Mouse (Mus musculus): ENCODE measurements at regions not wholly inside any gene's neighbourhood (a gene's known extent, or its start where the extent isn't known, plus 50 kb on each side); places are given as distances from the start of the nearest gene placed in this dataset.

- DNase-seq (ENCODE audit: low spot score): no peak
- peaks cover 3% of the 10 kb centered on the region; the same call in 1 of the 2 replicates for H3K4me1 ChIP-seq
- H3K4me3 ChIP-seq: no peak overlapping the region
- WGBS: 82% methylated on average over 4 of the region's 4 CpGs
- H3K27ac ChIP-seq: no peak overlapping the region
- H3K36me3 ChIP-seq: no peaks in the 10 kb centered on the region
- H3K27me3 ChIP-seq (ENCODE audit: low read depth, poor library complexity, severe bottlenecking): no peaks in the 10 kb centered on the region
- H3K9me3 ChIP-seq (replicated peaks): no peaks in the 10 kb centered on the region
Observed at GRCm38 (mm10) chr12:117417991-117418390, 98.3 kb upstream of the Rapgef5 start.

- Histone ChIP-seq H3K4me1 (no peaks in the 10 kb centered on the region), H3K27ac (no peak overlapping the region), H3K36me3 (no peaks in the 10 kb centered on the region), H3K4me3 (no peak overlapping the region), H3K27me3 (ENCODE audit: low read depth, poor library complexity, severe bottlenecking) (no peaks in the 10 kb centered on the region), H3K9me3 (replicated peaks) (no peaks in the 10 kb centered on the region)
- DNase-seq (ENCODE audit: low spot score): no peak
- WGBS: 89% methylated on average over 7 of the region's 7 CpGs
Observed at GRCm38 (mm10) chr12:117422315-117422978, 93.8 kb upstream of the Rapgef5 start.

GRCm38 (mm10) chr12:117425363-117426031 lies 90.8 kb upstream of the Rapgef5 start:
- 83% methylated on average over 9 of the region's 9 CpGs for WGBS
- H3K4me3 ChIP-seq: no peak overlapping the region
- H3K27ac ChIP-seq: no peak overlapping the region
- H3K9me3 ChIP-seq (replicated peaks): no peaks in the 10 kb centered on the region
- H3K27me3 ChIP-seq (ENCODE audit: low read depth, poor library complexity, severe bottlenecking): no peaks in the 10 kb centered on the region
- no peaks in the 10 kb centered on the region for H3K4me1 ChIP-seq
- no peak for DNase-seq (ENCODE audit: low spot score)
- H3K36me3 ChIP-seq: no peaks in the 10 kb centered on the region

GRCm38 (mm10) chr12:117427431-117427830 lies 88.8 kb upstream of the Rapgef5 start:
- peak; percentile 50 for DNase-seq (ENCODE audit: low spot score)
- no peak overlapping the region for H3K4me3 ChIP-seq
- 31% methylated on average over 1 of the region's 1 CpGs for WGBS
- no peak overlapping the region for H3K27ac ChIP-seq
- H3K9me3 ChIP-seq (replicated peaks): no peaks in the 10 kb centered on the region
- H3K4me1 ChIP-seq: no peaks in the 10 kb centered on the region
- no peaks in the 10 kb centered on the region for H3K36me3 ChIP-seq
- no peaks in the 10 kb centered on the region for H3K27me3 ChIP-seq (ENCODE audit: low read depth, poor library complexity, severe bottlenecking)

GRCm38 (mm10) chr12:117430886-117431285 lies 85.4 kb upstream of the Rapgef5 start:
- no peak overlapping the region for H3K4me3 ChIP-seq
- no peaks in the 10 kb centered on the region for H3K4me1 ChIP-seq
- no peaks in the 10 kb centered on the region for H3K9me3 ChIP-seq (replicated peaks)
- DNase-seq (ENCODE audit: low spot score): no peak
- no peaks in the 10 kb centered on the region for H3K27me3 ChIP-seq (ENCODE audit: low read depth, poor library complexity, severe bottlenecking)
- no peak overlapping the region for H3K27ac ChIP-seq
- 90% methylated on average over 4 of the region's 4 CpGs for WGBS
- H3K36me3 ChIP-seq: no peaks in the 10 kb centered on the region

- Histone ChIP-seq H3K27me3 (ENCODE audit: low read depth, poor library complexity, severe bottlenecking) (no peaks in the 10 kb centered on the region), H3K4me3 (no peak overlapping the region), H3K27ac (no peak overlapping the region), H3K4me1 (no peaks in the 10 kb centered on the region), H3K36me3 (no peaks in the 10 kb centered on the region), H3K9me3 (replicated peaks) (no peaks in the 10 kb centered on the region)
- 89% methylated on average over 1 of the region's 1 CpGs for WGBS
- no peak for DNase-seq (ENCODE audit: low spot score)
Observed at GRCm38 (mm10) chr12:117432788-117433187, 83.5 kb upstream of the Rapgef5 start.

GRCm38 (mm10) chr12:117437011-117437410 lies 79.3 kb upstream of the Rapgef5 start:
- Histone ChIP-seq H3K27me3 (ENCODE audit: low read depth, poor library complexity, severe bottlenecking) (no peaks in the 10 kb centered on the region), H3K4me3 (no peak overlapping the region), H3K9me3 (replicated peaks) (no peaks in the 10 kb centered on the region), H3K27ac (no peak overlapping the region), H3K4me1 (peaks cover 6% of the 10 kb centered on the region; the same call in 1 of the 2 replicates), H3K36me3 (no peaks in the 10 kb centered on the region)
- WGBS: 77% methylated on average over 4 of the region's 4 CpGs
- no peak for DNase-seq (ENCODE audit: low spot score)

GRCm38 (mm10) chr12:117439015-117439605 lies 77.2 kb upstream of the Rapgef5 start:
- Histone ChIP-seq H3K9me3 (replicated peaks) (no peaks in the 10 kb centered on the region), H3K4me3 (no peak overlapping the region), H3K36me3 (no peaks in the 10 kb centered on the region), H3K4me1 (peaks cover 6% of the 10 kb centered on the region; the same call in 1 of the 2 replicates), H3K27me3 (ENCODE audit: low read depth, poor library complexity, severe bottlenecking) (no peaks in the 10 kb centered on the region), H3K27ac (no peak overlapping the region)
- WGBS: 78% methylated on average over 11 of the region's 11 CpGs
- no peak for DNase-seq (ENCODE audit: low spot score)

GRCm38 (mm10) chr12:117444247-117444989 lies 71.9 kb upstream of the Rapgef5 start:
- H3K4me1 ChIP-seq: peaks cover 19% of the 10 kb centered on the region
- H3K27ac ChIP-seq: no peak overlapping the region
- no peaks in the 10 kb centered on the region for H3K9me3 ChIP-seq (replicated peaks)
- H3K36me3 ChIP-seq: no peaks in the 10 kb centered on the region
- no peaks in the 10 kb centered on the region for H3K27me3 ChIP-seq (ENCODE audit: low read depth, poor library complexity, severe bottlenecking)
- no peak overlapping the region for H3K4me3 ChIP-seq
- no peak for DNase-seq (ENCODE audit: low spot score)
- WGBS: 84% methylated on average over 4 of the region's 4 CpGs

GRCm38 (mm10) chr12:117447223-117447622 lies 69.1 kb upstream of the Rapgef5 start:
- Histone ChIP-seq H3K36me3 (no peaks in the 10 kb centered on the region), H3K27ac (peak overlapping the region; percentile 72; the same call in 1 of the 2 replicates), H3K9me3 (replicated peaks) (no peaks in the 10 kb centered on the region), H3K27me3 (ENCODE audit: low read depth, poor library complexity, severe bottlenecking) (no peaks in the 10 kb centered on the region), H3K4me3 (peak overlapping the region; percentile 43), H3K4me1 (peaks cover 19% of the 10 kb centered on the region)
- DNase-seq (ENCODE audit: low spot score): peak; percentile 63
- 14% methylated on average over 10 of the region's 10 CpGs for WGBS

GRCm38 (mm10) chr12:117447843-117448728 lies 68.2 kb upstream of the Rapgef5 start:
- peak overlapping the region; percentile 72; the same call in 1 of the 2 replicates for H3K27ac ChIP-seq
- WGBS: 77% methylated on average over 19 of the region's 19 CpGs

GRCm38 (mm10) chr12:117449080-117449479 lies 67.2 kb upstream of the Rapgef5 start:
- Histone ChIP-seq H3K27me3 (ENCODE audit: low read depth, poor library complexity, severe bottlenecking) (no peaks in the 10 kb centered on the region), H3K9me3 (replicated peaks) (no peaks in the 10 kb centered on the region), H3K36me3 (no peaks in the 10 kb centered on the region), H3K27ac (no peak overlapping the region), H3K4me3 (no peak overlapping the region), H3K4me1 (peaks cover 19% of the 10 kb centered on the region)
- 92% methylated on average over 2 of the region's 2 CpGs for WGBS
- DNase-seq (ENCODE audit: low spot score): no peak

More at GRCm38 (mm10) chr12:117447843-117448728, 68.2 kb upstream of the Rapgef5 start:
- no peaks in the 10 kb centered on the region for H3K36me3 ChIP-seq
- no peak overlapping the region for H3K4me3 ChIP-seq
- no peak for DNase-seq (ENCODE audit: low spot score)
- no peaks in the 10 kb centered on the region for H3K27me3 ChIP-seq (ENCODE audit: low read depth, poor library complexity, severe bottlenecking)
- H3K4me1 ChIP-seq: peaks cover 19% of the 10 kb centered on the region
- no peaks in the 10 kb centered on the region for H3K9me3 ChIP-seq (replicated peaks)
